Mouse (Mus musculus): ENCODE data around the gene Zfp280c. TPM values are rescaled to one million over a fixed set of nuclear protein-coding genes. Genes with fewer than 3 reads are reported as not detected.

Zfp280c gene
- polyA plus RNA-seq, 1 experiment from 2014 or later, result 11.8 TPM

DNA sequence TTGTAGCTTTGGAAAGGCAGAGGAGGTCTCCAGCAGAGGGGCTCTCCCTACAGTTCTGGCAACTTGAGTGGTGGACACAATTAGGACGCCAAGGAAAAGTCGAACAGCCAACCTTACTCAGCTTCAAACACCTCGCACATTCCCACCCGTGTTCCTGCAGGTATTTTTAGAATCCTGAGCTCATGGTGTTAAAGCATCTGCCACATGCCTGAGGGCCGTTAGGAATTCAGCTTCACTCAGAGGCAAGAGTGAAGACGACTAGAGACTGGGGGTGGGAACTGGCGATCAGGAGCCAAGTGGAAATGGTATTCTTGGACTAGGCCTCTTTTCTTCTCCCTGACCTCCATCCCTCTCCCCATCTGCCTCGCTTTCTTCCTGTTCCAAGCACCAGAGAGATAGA, 68.4 kb downstream of the Zfp280c start:
- no peak for ATAC-seq (replicated peaks; ENCODE audit: low FRiP score)
- H3K4me1 ChIP-seq, result no peaks in the 10 kb centered on the region
- no peaks in the 10 kb centered on the region for H3K36me3 ChIP-seq

GRCm38 (mm10) chrX:48525332-48525731, 69.0 kb downstream of the Zfp280c start:
- Histone ChIP-seq H3K4me2 (no peak overlapping the region), H3K9me3 (replicated peaks) (no peaks in the 10 kb centered on the region), H3K4me3 (replicated peaks) (no peak overlapping the region), H3K4me1 (no peaks in the 10 kb centered on the region), H3K27me3 (no peaks in the 10 kb centered on the region), H3K9ac (no peak overlapping the region), H3K27ac (no peak overlapping the region), H3K36me3 (no peaks in the 10 kb centered on the region)
- WGBS, result 70% methylated on average over 1 of the region's 1 CpGs
- no peak for ATAC-seq (replicated peaks; ENCODE audit: low FRiP score)

More for the DNA sequence above, 68.4 kb downstream of the Zfp280c start:
- H3K9ac ChIP-seq, result no peak overlapping the region
- 59% methylated on average over 8 of the region's 8 CpGs for WGBS
- no peaks in the 10 kb centered on the region for H3K9me3 ChIP-seq (replicated peaks)
- no peaks in the 10 kb centered on the region for H3K27me3 ChIP-seq
- no peak overlapping the region for H3K27ac ChIP-seq
- H3K4me3 ChIP-seq (replicated peaks), result no peak overlapping the region
- H3K4me2 ChIP-seq, result no peak overlapping the region

DNA sequence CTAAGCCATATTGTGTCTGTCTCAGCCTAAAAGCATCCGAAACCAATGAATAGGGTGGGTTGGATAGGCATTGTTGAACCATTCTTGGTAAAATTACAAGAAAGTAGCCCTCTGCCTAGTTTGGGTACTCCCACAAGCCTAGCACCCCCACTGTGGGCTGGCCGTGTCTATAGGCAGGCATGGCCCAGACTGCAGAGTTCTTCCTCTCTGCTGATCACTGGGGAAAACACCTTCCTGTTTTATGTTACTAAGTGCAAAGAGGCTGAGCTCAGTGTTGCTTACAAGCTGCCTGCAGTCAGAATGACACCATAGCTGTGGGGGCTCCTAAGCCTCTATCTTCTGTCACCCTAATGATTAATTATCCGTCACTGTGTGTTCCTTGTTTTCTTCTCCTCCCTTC, 70.8 kb downstream of the Zfp280c start:
- ATAC-seq (replicated peaks; ENCODE audit: low FRiP score), result no peak
- WGBS, result 64% methylated on average over 3 of the region's 3 CpGs

GRCm38 (mm10) chrX:48521651-48522050, 72.7 kb downstream of the Zfp280c start:
- Histone ChIP-seq H3K4me3 (replicated peaks) (no peak overlapping the region), H3K9ac (no peak overlapping the region), H3K27ac (no peak overlapping the region), H3K4me2 (no peak overlapping the region), H3K9me3 (replicated peaks) (no peaks in the 10 kb centered on the region), H3K36me3 (no peaks in the 10 kb centered on the region), H3K4me1 (no peaks in the 10 kb centered on the region), H3K27me3 (no peaks in the 10 kb centered on the region; the same call in 1 of the 2 replicates)
- 72% methylated on average over 3 of the region's 3 CpGs for WGBS
- no peak for ATAC-seq (replicated peaks; ENCODE audit: low FRiP score)

More for the DNA sequence above, 70.8 kb downstream of the Zfp280c start:
- Histone ChIP-seq H3K36me3 (no peaks in the 10 kb centered on the region), H3K4me1 (no peaks in the 10 kb centered on the region), H3K27ac (no peak overlapping the region), H3K9me3 (replicated peaks) (no peaks in the 10 kb centered on the region), H3K4me3 (replicated peaks) (no peak overlapping the region), H3K27me3 (no peaks in the 10 kb centered on the region; the same call in 1 of the 2 replicates), H3K9ac (no peak overlapping the region), H3K4me2 (no peak overlapping the region)

- WGBS, result 19% methylated on average over 20 of the region's 20 CpGs
- no peaks in the 10 kb centered on the region for H3K4me1 ChIP-seq
- H3K9me3 ChIP-seq (replicated peaks), result no peaks in the 10 kb centered on the region
- ATAC-seq (replicated peaks; ENCODE audit: low FRiP score), result peak; percentile 64; the same call in 1 of the 2 replicates
- no peaks in the 10 kb centered on the region; the same call in 1 of the 2 replicates for H3K27me3 ChIP-seq
- peak overlapping the region; percentile 84 for H3K4me2 ChIP-seq
- H3K36me3 ChIP-seq, result no peaks in the 10 kb centered on the region
- peak overlapping the region; percentile 29; the same call in 1 of the 2 replicates for H3K9ac ChIP-seq
- peak overlapping the region; percentile 49 for H3K4me3 ChIP-seq (replicated peaks)
- no peak overlapping the region for H3K27ac ChIP-seq
These were observed 74.7 kb downstream of the Zfp280c start for GRCm38 (mm10) chrX:48519549-48520085.

DNA sequence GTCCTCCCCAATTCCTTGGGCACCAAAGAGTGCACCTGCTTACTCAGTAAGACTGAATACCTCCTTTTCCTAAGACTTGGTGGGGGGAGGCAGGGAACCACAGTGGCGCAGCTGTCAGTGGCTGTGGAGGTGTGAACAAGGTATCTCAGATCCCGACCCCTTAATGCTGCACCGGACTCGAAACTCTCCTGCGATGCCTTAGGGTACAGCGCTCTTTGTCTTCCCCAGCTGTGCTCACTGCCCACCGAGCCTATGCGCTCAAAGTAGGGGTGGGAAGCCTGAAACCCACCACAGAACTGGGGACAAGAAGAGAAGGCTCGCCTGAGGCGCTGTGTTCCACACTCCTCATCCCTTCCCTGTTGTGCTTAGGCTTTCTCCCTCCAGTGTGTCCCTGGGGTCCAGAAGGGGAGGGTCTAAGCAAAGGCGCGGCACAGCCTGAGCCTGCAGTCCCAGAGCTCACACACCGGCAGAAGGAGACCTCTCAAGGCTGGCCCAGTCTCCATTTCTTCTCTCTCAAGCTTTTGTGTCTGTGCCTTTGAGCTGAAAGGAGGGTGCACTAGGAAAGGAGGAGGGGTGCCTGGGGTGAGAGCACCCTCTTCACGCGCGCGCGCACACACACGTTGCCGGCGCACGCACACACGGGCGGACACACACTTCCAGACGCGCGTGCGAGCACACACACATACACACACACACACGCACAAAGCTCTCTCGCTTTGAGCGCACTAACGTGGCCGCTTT, 75.3 kb downstream of the Zfp280c start, which contains the start of gene Rab33a:
Gene Rab33a (plus strand): TSS at position 478 of the 741 bp plus-strand sequence.
- Histone ChIP-seq H3K27ac (no peak within 1 kb of the TSS), H3K9ac (peak within 1 kb of the TSS; percentile 29; the same call in 1 of the 2 replicates), H3K4me1 (0 out of 2 replicates have a peak, but pooled peaks cover 3% of the 10 kb centered on the region), H3K4me3 (replicated peaks) (peak within 1 kb of the TSS; percentile 49), H3K36me3 (no peaks in the 10 kb centered on the region), H3K9me3 (replicated peaks) (no peaks in the 10 kb centered on the region), H3K4me2 (peak within 1 kb of the TSS; percentile 84), H3K27me3 (no peaks in the 10 kb centered on the region; the same call in 1 of the 2 replicates)
- peak; percentile 75 for ATAC-seq (replicated peaks; ENCODE audit: low FRiP score)
- 23% methylated on average over 33 of the region's 33 CpGs for WGBS

- H3K9me3 ChIP-seq (replicated peaks), result no peaks in the 10 kb centered on the region
- H3K4me2 ChIP-seq, result peak overlapping the region; percentile 84
- peak; percentile 59 for ATAC-seq (replicated peaks; ENCODE audit: low FRiP score)
- H3K4me1 ChIP-seq, result 0 out of 2 replicates have a peak, but pooled peaks cover 3% of the 10 kb centered on the region
- H3K9ac ChIP-seq, result 0 out of 2 replicates have a peak overlapping the region, but pooled peaks have one; percentile 29
- H3K36me3 ChIP-seq, result no peaks in the 10 kb centered on the region
- H3K4me3 ChIP-seq (replicated peaks), result peak overlapping the region; percentile 49
- no peak overlapping the region for H3K27ac ChIP-seq
- WGBS, result 26% methylated on average over 15 of the region's 15 CpGs
- H3K27me3 ChIP-seq, result no peaks in the 10 kb centered on the region; the same call in 1 of the 2 replicates
These were observed 76.0 kb downstream of the Zfp280c start for GRCm38 (mm10) chrX:48518211-48518807.

DNA sequence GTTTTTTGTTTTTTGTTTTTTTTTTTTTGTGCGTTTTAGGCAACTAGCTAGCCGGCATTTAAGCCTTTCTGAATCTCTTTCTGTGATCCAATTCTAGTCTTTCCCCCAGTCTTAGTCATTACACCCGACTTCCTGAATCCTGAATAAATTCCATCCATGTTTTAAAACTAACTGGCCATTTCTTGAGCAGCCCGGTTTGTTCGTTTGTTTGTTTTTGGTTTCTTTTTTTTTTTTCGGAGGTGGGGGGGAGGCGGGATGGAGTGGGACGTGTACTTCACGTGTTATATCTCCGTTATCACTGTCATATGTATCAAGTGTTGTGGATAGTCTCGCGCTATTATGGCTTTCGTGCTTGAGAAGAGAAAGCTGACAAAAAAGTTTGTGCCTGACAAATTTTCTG, 80.5 kb downstream of the Zfp280c start:
- H3K9me3 ChIP-seq (replicated peaks), result no peaks in the 10 kb centered on the region
- H3K9ac ChIP-seq, result 0 out of 2 replicates have a peak overlapping the region, but pooled peaks have one; percentile 23
- peak overlapping the region; percentile 62 for H3K4me3 ChIP-seq (replicated peaks)
- H3K36me3 ChIP-seq, result no peaks in the 10 kb centered on the region
- H3K27ac ChIP-seq, result peak overlapping the region; percentile 37; the same call in 1 of the 2 replicates
- no peaks in the 10 kb centered on the region for H3K27me3 ChIP-seq
- ATAC-seq (replicated peaks; ENCODE audit: low FRiP score), result no peak
- 19% methylated on average over 13 of the region's 13 CpGs for WGBS
- peaks cover 7% of the 10 kb centered on the region; the same call in 1 of the 2 replicates for H3K4me1 ChIP-seq
- H3K4me2 ChIP-seq, result peak overlapping the region; percentile 58

DNA sequence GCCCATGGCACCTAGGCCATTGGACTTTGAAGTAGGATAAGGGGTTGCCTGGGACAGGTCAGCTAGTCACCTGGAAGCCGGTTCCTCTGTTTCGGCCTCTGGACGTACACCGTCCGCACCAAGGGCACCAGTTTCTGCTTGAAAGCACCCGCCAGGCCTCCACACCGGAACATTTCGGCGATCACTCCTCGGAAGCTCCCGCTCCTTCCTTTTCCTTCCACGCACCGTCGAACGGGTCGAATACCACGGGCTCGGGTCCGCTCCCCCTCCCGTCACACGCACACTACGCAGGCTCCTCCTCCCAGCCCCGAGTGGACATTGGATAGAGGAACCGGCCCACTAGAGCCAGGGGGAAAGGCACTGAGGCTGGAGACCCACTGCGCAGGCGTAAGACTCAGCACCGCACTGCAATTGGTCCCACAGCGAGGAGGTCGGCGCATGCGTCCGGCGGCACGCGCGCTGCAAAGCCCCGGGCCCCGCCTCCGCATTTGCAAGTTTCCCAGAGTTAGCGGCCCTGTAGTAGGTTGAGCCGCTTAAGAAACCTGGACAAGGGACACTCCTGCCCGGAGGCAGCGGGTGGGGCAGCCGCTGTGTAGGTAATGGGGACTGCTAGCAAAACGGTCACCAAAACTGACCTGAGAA, 81.0 kb downstream of the Zfp280c start, which contains the start of gene Aifm1:
Gene Aifm1 (minus strand): TSS at position 398 of the 642 bp plus-strand sequence.
- Histone ChIP-seq H3K9ac (peak within 1 kb of the TSS; percentile 47), H3K4me2 (peak within 1 kb of the TSS; percentile 58), H3K27me3 (no peaks in the 10 kb centered on the region), H3K9me3 (replicated peaks) (no peaks in the 10 kb centered on the region), H3K36me3 (no peaks in the 10 kb centered on the region), H3K27ac (peak within 1 kb of the TSS; percentile 51), H3K4me3 (replicated peaks) (peak within 1 kb of the TSS; percentile 62), H3K4me1 (peaks cover 7% of the 10 kb centered on the region; the same call in 1 of the 2 replicates)
- WGBS, result 22% methylated on average over 45 of the region's 45 CpGs
- ATAC-seq (replicated peaks; ENCODE audit: low FRiP score), result peak; percentile 99

- 93% methylated on average over 8 of the region's 8 CpGs for WGBS
- Histone ChIP-seq H3K4me1 (no peaks in the 10 kb centered on the region), H3K27me3 (no peaks in the 10 kb centered on the region), H3K9ac (no peak overlapping the region), H3K27ac (no peak overlapping the region), H3K36me3 (peaks cover 50% of the 10 kb centered on the region), H3K4me2 (no peak overlapping the region), H3K4me3 (replicated peaks) (no peak overlapping the region), H3K9me3 (replicated peaks) (no peaks in the 10 kb centered on the region)
- no peak for ATAC-seq (replicated peaks; ENCODE audit: low FRiP score)
These were observed 100.5 kb downstream of the Zfp280c start for GRCm38 (mm10) chrX:48493763-48494162.

Measured in kidney, embryonic 15.5 days (tissue).